Mouse (Mus musculus) forebrain, embryonic 15.5 days (tissue): ENCODE measurements around the gene Gpr4. TPM values are rescaled to one million over a fixed set of nuclear protein-coding genes. Genes with fewer than 3 reads are reported as not detected.

Experiments used
- ATAC-seq: fragments of 200-750 bp; cut with Nextera tagmentation; replicated peaks from 2 replicates; pipeline ENCODE4 v1.8.0; 2017; ENCODE audit warnings: mild to moderate bottlenecking, moderate TSS enrichment, moderate library complexity
- H3K27ac ChIP-seq: fragments of 300-500 bp; sonication (generic); replicated peaks from 2 replicates; pipeline ENCODE4 v1.5.1; 2015; ENCODE audit warnings: mild to moderate bottlenecking, inconsistent platforms
- H3K27me3 ChIP-seq: fragments of 300-500 bp; sonication (generic); 2 replicates; pipeline ENCODE4 v1.6.1; 2015; ENCODE audit warnings: inconsistent platforms
- H3K36me3 ChIP-seq: fragments of 300-500 bp; sonication (generic); 2 replicates; pipeline ENCODE4 v1.6.1; 2015; ENCODE audit warnings: mild to moderate bottlenecking, inconsistent platforms
- H3K4me1 ChIP-seq: fragments of 300-500 bp; sonication (generic); 2 replicates; pipeline ENCODE4 v1.6.1; 2015; ENCODE audit warnings: inconsistent platforms
- H3K4me2 ChIP-seq: fragments of 300-500 bp; sonication (generic); replicated peaks from 2 replicates; pipeline ENCODE4 v1.6.1; 2015; ENCODE audit warnings: mild to moderate bottlenecking, inconsistent platforms
- H3K4me3 ChIP-seq: fragments of 300-500 bp; sonication (generic); 2 replicates; pipeline ENCODE4 v1.5.1; 2015; ENCODE audit warnings: mild to moderate bottlenecking, inconsistent platforms
- H3K9ac ChIP-seq: fragments of 300-500 bp; sonication (generic); replicated peaks from 2 replicates; pipeline ENCODE4 v1.6.1; 2015; ENCODE audit warnings: mild to moderate bottlenecking, inconsistent platforms
- H3K9me3 ChIP-seq: fragments of 300-500 bp; sonication (generic); 2 replicates; pipeline ENCODE4 v1.6.1; 2016; ENCODE audit warnings: inconsistent platforms
- WGBS: fragments of 180-500 bp; shearing (Covaris S2); methylation state at CpG from one replicate; pipeline ENCODE4 v1.1.7; 2015; ENCODE audit warnings: mixed read lengths; 5-methylcytosine and 5-hydroxymethylcytosine counted together
- polyA plus RNA-seq: library from polyadenylated mRNA; unstranded; fragments of >200 nt; fragmentation: Nextera tagmentation; extraction: Ambion mirVana; gene quantifications from 2 replicates; pipeline ENCODE4 v1.2.1, GENCODE M21; 2015

Gpr4 gene
- polyA plus RNA-seq, 1 experiment from 2014 or later, result 2.4 TPM

DNA sequence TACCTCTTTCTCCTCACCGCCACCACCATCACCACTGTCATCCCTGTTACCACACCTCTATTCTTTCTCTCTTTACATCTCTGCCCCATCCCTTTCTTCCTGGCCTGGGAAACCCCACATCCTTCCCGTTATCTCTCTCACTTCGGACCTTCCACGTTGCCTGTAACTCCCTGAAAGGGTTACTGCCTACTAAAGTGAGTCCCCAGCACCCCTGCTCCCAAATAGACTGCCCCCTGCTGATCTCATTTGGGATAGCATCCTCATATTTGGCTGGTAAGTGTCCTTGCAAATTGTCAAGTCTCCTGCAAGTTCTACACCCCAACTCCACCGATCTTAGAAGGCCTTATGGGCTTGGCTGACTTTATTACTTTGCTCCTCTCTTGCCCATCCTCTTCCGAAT, 15.7 kb upstream of the Gpr4 start:
- Histone ChIP-seq H3K27ac (no peak overlapping the region), H3K27me3 (no peaks in the 10 kb centered on the region), H3K9ac (no peak overlapping the region), H3K4me2 (no peak overlapping the region), H3K9me3 (no peaks in the 10 kb centered on the region), H3K4me3 (no peak overlapping the region), H3K4me1 (no peaks in the 10 kb centered on the region), H3K36me3 (peaks cover 64% of the 10 kb centered on the region)
- WGBS, result 65% methylated on average over 6 of the region's 6 CpGs
- ATAC-seq, result no peak

DNA sequence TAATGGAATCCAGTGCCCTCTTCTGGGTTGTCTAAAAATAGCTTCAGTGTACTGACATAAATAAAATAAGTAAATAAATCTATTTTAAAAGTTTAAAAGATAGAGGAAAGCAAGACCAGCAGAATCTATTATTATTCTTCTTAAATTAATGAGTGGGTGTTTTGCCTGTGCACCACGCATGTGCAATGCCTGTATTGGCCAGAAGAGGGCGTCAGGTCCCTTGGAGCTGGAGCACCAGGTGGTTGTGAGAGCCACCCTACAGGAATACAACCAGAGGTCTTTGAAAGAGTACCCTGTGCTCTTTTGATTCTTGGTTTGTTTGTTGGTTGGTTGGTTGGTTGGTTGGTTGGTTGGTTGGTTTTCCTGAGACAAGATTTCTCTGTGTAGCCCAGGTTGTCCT, 14.4 kb upstream of the Gpr4 start:
- Histone ChIP-seq H3K27me3 (no peaks in the 10 kb centered on the region), H3K36me3 (peaks cover 65% of the 10 kb centered on the region), H3K9ac (no peak overlapping the region), H3K27ac (no peak overlapping the region), H3K4me2 (no peak overlapping the region), H3K4me3 (no peak overlapping the region), H3K9me3 (no peaks in the 10 kb centered on the region), H3K4me1 (no peaks in the 10 kb centered on the region)
- 34% methylated on average over 2 of the region's 2 CpGs for WGBS
- ATAC-seq, result no peak

DNA sequence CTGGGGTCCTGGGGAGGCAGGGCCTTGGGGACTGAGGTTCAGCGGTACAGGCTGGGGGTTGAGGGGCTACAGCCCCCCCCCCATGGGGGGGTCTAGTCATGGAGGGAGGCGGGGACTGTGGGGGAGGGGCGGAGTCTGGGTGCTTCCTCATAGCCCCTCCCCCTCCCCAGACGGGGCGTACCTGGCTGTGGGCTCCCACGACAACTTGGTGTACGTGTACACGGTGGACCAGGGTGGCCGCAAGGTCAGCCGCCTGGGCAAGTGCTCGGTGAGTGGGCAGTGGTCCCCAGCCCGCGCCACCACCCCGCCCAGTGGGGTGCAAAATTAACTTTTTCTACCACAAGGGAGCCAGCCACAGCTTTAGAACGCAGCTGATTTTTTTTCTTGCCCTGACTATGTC, 10.7 kb upstream of the Gpr4 start:
- 63% methylated on average over 15 of the region's 15 CpGs for WGBS
- H3K27me3 ChIP-seq, result no peaks in the 10 kb centered on the region
- H3K4me2 ChIP-seq, result no peak overlapping the region
- ATAC-seq, result no peak
- no peak overlapping the region for H3K9ac ChIP-seq
- no peaks in the 10 kb centered on the region for H3K9me3 ChIP-seq
- no peak overlapping the region for H3K27ac ChIP-seq
- H3K36me3 ChIP-seq, result peaks cover 58% of the 10 kb centered on the region
- H3K4me1 ChIP-seq, result no peaks in the 10 kb centered on the region
- no peak overlapping the region for H3K4me3 ChIP-seq

DNA sequence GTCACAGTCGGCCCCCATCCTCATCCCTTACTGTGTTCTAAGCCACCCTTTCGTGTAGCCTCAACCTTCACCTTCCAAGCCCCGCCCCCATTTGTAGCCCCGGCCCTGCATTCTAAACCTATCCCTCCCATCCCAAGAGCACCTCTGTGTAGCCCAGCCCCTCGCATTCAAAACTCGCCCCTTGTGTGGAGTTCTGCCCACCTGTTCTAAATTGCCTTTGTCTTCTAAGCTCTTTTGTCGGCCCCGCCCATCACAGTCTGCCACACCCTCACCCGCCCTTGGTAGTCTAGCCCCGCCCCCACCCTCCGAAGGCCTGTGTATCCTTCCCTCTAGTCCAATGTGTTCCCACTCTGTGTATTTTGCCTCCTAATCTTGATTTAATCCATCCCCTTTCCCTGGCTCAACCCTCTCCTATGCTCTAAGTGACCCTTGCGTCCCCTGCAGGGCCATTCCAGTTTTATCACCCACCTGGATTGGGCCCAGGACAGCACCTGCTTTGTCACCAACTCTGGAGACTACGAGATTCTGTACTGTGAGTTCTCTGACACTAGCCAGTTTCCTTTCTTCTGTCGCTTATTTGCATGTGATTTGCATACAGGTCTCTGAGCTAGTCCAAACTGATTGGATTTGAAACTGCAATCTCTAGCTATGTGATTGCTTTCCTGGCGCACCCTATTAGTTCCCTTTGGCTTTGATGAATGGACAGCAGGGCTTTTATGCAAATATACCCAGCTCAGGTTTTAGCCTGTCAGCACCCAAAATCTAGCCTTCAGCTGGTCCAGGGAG, 10.1 kb upstream of the Gpr4 start:
- Histone ChIP-seq H3K27me3 (no peaks in the 10 kb centered on the region), H3K27ac (no peak overlapping the region), H3K9ac (no peak overlapping the region), H3K4me1 (no peaks in the 10 kb centered on the region), H3K4me2 (no peak overlapping the region), H3K4me3 (no peak overlapping the region), H3K9me3 (no peaks in the 10 kb centered on the region), H3K36me3 (peaks cover 53% of the 10 kb centered on the region)
- no peak for ATAC-seq
- 60% methylated on average over 15 of the region's 15 CpGs for WGBS

DNA sequence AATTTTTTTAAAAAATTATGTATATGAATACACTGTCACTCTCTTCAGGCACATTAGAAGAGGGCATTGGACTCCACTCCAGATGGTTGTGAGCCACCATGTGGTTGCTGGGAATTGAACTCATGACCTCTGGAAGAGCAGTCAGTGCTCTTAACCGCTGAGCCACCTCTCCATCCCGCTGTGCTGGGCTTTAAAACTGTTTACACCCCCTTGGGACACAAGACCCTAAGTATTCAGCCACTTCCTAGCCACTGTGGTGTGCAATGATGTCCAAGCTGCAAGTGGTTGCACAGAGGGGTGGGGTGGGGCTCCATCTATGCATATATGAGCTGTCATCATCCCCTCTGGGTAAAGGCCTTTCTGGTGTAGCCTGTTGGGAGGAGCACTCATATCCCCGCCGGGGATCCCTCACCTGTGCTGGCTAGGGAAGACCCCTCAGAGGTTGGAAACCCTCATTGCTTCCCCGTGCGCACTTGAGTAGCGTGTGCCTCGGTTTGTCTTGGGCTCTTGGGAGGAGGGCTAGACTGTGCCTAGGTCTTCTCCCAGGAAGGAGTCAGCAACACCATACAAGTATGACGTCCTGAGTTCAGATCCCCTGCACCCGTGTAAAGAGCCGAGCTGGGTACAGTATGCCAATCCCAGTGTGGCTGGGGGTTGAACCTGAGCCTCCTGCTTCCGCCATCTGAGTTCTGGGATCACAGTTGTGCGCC, 4.0 kb upstream of the Gpr4 start:
- Histone ChIP-seq H3K4me2 (no peak overlapping the region), H3K4me1 (peaks cover 8% of the 10 kb centered on the region), H3K9ac (no peak overlapping the region), H3K36me3 (peaks cover 23% of the 10 kb centered on the region), H3K9me3 (no peaks in the 10 kb centered on the region), H3K27ac (no peak overlapping the region), H3K4me3 (no peak overlapping the region), H3K27me3 (no peaks in the 10 kb centered on the region)
- 0 out of 2 replicates have a peak, but pooled peaks have one; percentile 12 for ATAC-seq
- 82% methylated on average over 13 of the region's 13 CpGs for WGBS

DNA sequence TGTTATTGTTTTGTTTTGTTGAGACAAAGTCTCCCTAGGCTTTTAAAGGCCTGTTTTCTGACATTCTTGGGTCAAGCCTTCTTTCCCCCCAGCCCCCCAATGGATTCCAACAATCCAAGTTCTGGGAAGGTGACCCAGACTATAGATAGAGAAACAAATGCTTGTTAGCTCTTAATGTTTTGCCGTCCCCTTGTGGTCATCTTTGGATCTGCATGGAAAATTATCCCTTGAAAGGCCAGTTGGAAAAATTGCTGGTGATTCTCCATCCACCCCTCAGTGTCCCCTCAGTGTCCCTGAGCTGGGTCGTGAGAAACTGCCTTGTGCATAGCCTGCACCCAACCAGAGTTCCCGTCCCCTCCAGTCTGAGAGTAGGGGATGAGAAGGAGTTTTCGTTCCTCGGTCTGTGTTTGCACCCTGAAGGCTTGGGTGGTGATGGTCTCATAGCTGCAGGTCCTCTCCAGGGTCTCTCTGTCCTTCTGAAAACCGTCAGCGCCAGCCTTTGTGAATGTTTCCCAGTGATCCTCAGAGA, 3.3 kb upstream of the Gpr4 start:
- WGBS, result 53% methylated on average over 7 of the region's 7 CpGs
- H3K4me1 ChIP-seq, result peaks cover 8% of the 10 kb centered on the region
- ATAC-seq, result no peak
- peaks cover 20% of the 10 kb centered on the region for H3K36me3 ChIP-seq
- no peak overlapping the region for H3K4me2 ChIP-seq
- H3K9ac ChIP-seq, result no peak overlapping the region
- H3K9me3 ChIP-seq, result no peaks in the 10 kb centered on the region
- H3K27ac ChIP-seq, result no peak overlapping the region
- H3K4me3 ChIP-seq, result no peak overlapping the region
- H3K27me3 ChIP-seq, result no peaks in the 10 kb centered on the region

DNA sequence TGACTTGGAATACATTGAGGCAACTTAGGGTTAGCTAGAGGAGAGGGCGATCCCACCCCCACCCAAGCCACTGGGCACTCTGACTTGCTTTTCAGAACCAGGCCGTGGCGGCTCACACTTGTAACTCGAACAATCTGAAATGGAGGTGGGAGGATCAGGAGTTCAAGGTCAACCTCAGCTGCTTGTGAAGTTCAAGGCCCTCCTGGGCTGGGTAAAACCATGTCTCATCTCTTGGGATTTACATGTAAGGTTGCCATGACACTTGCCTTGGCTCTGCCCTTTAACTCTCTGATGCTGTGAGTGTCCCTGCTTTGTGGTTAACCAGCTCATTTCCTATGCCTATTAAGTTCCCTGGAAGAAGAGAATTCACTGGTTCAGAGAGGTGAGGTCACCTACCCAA, 2.8 kb upstream of the Gpr4 start:
- no peaks in the 10 kb centered on the region for H3K9me3 ChIP-seq
- ATAC-seq, result no peak
- H3K27me3 ChIP-seq, result no peaks in the 10 kb centered on the region
- H3K36me3 ChIP-seq, result peaks cover 16% of the 10 kb centered on the region
- H3K9ac ChIP-seq, result no peak overlapping the region
- peaks cover 8% of the 10 kb centered on the region for H3K4me1 ChIP-seq
- 81% methylated on average over 4 of the region's 4 CpGs for WGBS
- H3K4me3 ChIP-seq, result no peak overlapping the region
- H3K4me2 ChIP-seq, result no peak overlapping the region
- no peak overlapping the region for H3K27ac ChIP-seq

DNA sequence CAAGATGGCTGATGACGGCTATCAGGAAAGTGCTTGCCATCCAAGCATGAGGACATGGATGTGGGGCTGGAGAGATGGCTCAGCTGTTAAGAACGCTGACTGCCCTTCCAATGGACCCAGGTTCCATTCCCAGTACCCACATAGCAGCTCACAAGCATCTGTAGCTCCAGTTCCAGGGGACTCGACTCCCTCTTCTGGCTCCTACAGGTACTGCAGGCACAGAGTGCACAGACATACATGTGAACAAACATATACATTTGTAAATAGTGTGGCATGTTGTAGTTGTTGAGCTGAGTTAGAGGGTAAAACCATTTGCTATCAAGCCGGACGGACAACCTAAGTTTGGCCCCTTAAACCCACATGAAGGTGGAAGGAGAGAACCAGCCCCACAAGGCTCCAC, 2.3 kb upstream of the Gpr4 start:
- WGBS, result 90% methylated on average over 5 of the region's 5 CpGs
- Histone ChIP-seq H3K27me3 (no peaks in the 10 kb centered on the region), H3K4me2 (no peak overlapping the region), H3K4me1 (peaks cover 8% of the 10 kb centered on the region), H3K4me3 (no peak overlapping the region), H3K36me3 (peaks cover 10% of the 10 kb centered on the region), H3K9me3 (no peaks in the 10 kb centered on the region), H3K9ac (no peak overlapping the region), H3K27ac (no peak overlapping the region)
- no peak for ATAC-seq

DNA sequence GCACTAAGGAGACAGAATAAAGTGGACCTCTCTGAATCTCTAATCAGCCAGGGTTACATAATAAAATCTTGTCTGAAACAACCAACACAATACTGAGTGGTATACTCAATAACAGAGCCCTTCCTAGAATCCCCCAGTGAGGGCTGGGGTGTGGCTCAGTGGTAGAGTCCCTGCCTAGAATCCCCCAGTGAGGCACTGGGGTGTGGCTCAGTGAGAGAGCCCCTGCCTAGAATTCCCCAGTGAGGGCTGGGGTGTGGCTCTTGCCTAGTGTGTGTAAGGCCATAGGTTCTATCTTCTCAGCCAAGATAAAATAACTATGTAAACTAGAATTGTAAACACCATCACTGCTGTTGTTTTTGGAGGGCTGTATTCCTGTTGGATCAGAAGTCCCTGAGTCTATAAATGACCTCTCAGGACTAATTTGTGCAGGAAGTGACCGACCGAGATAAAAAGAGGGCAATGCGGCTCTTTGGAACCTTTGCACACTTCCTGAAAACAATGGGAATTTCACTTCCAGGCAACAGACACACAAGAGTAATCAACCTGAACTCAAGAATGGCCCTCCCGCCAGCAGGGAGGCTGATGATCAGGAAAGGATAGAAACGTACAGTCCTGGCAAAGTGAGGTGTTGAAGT, 1.2 kb upstream of the Gpr4 start:
- H3K4me3 ChIP-seq, result no peak overlapping the region
- no peak overlapping the region for H3K9ac ChIP-seq
- no peaks in the 10 kb centered on the region for H3K27me3 ChIP-seq
- no peaks in the 10 kb centered on the region for H3K36me3 ChIP-seq
- no peaks in the 10 kb centered on the region for H3K9me3 ChIP-seq
- peaks cover 8% of the 10 kb centered on the region for H3K4me1 ChIP-seq
- no peak overlapping the region for H3K27ac ChIP-seq
- 63% methylated on average over 5 of the region's 5 CpGs for WGBS
- no peak overlapping the region for H3K4me2 ChIP-seq
- no peak for ATAC-seq

DNA sequence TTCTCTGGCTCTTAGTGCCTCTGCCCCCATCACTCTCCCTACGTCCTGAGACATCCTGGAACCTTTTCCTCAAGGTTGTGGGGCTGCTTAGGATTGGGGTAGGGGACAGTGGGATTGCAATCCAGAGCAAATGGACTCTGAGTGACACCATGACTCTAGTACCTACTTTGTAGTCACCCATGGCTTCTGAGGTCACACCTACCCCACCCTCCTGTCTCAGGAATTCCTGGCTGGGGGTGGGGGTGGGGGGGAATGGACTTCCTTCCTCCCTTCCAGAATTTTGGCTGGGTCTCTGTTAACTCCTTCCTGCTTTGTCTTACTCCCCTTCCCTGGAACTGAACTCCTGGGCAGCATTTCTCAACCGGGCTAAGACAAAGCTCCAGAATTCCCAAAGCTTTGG, 1.0 kb downstream of the Gpr4 start:
- WGBS, result 85% methylated on average over 2 of the region's 2 CpGs
- Histone ChIP-seq H3K27me3 (no peaks in the 10 kb centered on the region), H3K36me3 (no peaks in the 10 kb centered on the region), H3K4me1 (peaks cover 8% of the 10 kb centered on the region), H3K9me3 (no peaks in the 10 kb centered on the region), H3K4me3 (no peak overlapping the region), H3K27ac (no peak overlapping the region), H3K4me2 (no peak overlapping the region), H3K9ac (no peak overlapping the region)
- no peak for ATAC-seq

DNA sequence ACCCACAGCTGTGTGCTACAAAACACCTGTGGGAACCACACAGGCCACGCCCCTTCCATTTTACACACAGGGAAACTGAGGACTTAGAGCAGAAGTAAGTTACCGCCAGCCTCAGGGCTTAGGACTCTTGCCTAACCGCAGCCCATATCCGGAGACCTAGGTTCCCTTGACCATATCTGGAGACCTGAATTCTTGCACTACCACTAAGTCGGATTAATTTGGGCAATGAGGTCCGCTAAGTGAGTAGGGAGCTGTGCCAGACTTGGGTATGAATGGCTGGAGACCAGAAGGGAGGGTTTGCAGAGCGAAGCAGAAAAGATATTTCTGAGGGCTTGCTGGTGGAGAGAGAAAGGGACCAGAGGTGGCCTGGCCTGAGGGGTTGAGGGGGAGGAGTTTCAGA, 2.0 kb downstream of the Gpr4 start:
- no peak overlapping the region for H3K27ac ChIP-seq
- H3K36me3 ChIP-seq, result no peaks in the 10 kb centered on the region
- no peak overlapping the region for H3K4me3 ChIP-seq
- no peaks in the 10 kb centered on the region for H3K9me3 ChIP-seq
- no peaks in the 10 kb centered on the region for H3K27me3 ChIP-seq
- H3K9ac ChIP-seq, result no peak overlapping the region
- peaks cover 8% of the 10 kb centered on the region for H3K4me1 ChIP-seq
- 60% methylated on average over 7 of the region's 7 CpGs for WGBS
- no peak overlapping the region for H3K4me2 ChIP-seq
- ATAC-seq, result no peak

DNA sequence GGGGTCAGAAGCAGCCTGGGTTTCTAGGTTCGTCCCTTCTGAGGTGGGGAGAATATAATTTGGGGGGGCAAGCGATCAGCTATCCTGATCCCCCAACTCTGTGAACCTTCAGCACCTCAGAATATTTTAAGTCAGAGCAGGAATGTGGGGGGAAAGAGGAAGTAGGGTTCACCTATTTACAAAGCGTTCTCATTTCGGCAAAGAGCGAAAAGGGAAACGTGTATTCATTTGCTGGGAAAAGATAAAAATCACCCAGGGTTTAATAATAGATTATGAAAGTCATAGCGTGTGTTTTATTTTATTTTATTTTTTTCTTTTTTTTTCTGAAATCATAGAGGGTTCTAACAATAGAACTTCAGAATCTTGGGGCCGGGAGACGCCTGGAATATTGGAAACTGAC, 2.6 kb downstream of the Gpr4 start:
- H3K27ac ChIP-seq, result no peak overlapping the region
- no peak for ATAC-seq
- H3K27me3 ChIP-seq, result no peaks in the 10 kb centered on the region
- H3K9ac ChIP-seq, result no peak overlapping the region
- H3K4me2 ChIP-seq, result no peak overlapping the region
- no peak overlapping the region for H3K4me3 ChIP-seq
- H3K36me3 ChIP-seq, result no peaks in the 10 kb centered on the region
- no peaks in the 10 kb centered on the region for H3K9me3 ChIP-seq
- peaks cover 8% of the 10 kb centered on the region for H3K4me1 ChIP-seq
- 74% methylated on average over 9 of the region's 9 CpGs for WGBS
